Mouse (Mus musculus) forebrain, embryonic 10.5 days (tissue): ENCODE measurements around the gene Supt5. TPM values are rescaled to one million over a fixed set of nuclear protein-coding genes. Genes with fewer than 3 reads are reported as not detected.
A peak's percentile ranks its signal among the peaks of the same experiment; 100 is the strongest.

ENCODE experiments used
- DNase-seq: peaks from one replicate; pipeline ENCODE4 v3.0.0-alpha.2; 2017; ENCODE audit warnings: low spot score; ENCODE audit errors: extremely low spot score
- H3K27ac ChIP-seq: fragments of 300-500 bp; sonication (generic); 2 replicates; pipeline ENCODE4 v1.5.1; 2016; ENCODE audit warnings: mild to moderate bottlenecking
- H3K27me3 ChIP-seq: fragments of 300-500 bp; sonication (generic); 2 replicates; pipeline ENCODE4 v1.6.1; 2016; ENCODE audit warnings: mild to moderate bottlenecking; ENCODE audit not compliant: poor library complexity, severe bottlenecking
- H3K36me3 ChIP-seq: fragments of 300-500 bp; sonication (generic); replicated peaks from 2 replicates; pipeline ENCODE4 v1.6.1; 2016; ENCODE audit warnings: mild to moderate bottlenecking, moderate library complexity
- H3K4me1 ChIP-seq: fragments of 300-500 bp; sonication (generic); 2 replicates; pipeline ENCODE4 v1.6.1; 2016
- H3K4me3 ChIP-seq: fragments of 300-500 bp; sonication (generic); 2 replicates; pipeline ENCODE4 v1.5.1; 2016; ENCODE audit warnings: mild to moderate bottlenecking, moderate library complexity
- H3K9me3 ChIP-seq: fragments of 300-500 bp; sonication (generic); 2 replicates; pipeline ENCODE4 v1.6.1; 2016; ENCODE audit warnings: mild to moderate bottlenecking, moderate library complexity
- WGBS: fragments of 180-500 bp; shearing (Covaris S2); methylation state at CpG from one replicate; pipeline ENCODE4 v1.1.7; 2016; 5-methylcytosine and 5-hydroxymethylcytosine counted together
- polyA plus RNA-seq: library from polyadenylated mRNA; unstranded; fragments of >200 nt; fragmentation: Nextera tagmentation; extraction: Ambion mirVana; gene quantifications from 2 replicates; pipeline ENCODE4 v1.2.1, GENCODE M21; 2016

Gene Supt5
- polyA plus RNA-seq, 1 experiment from 2014 or later: 118 TPM

DNA sequence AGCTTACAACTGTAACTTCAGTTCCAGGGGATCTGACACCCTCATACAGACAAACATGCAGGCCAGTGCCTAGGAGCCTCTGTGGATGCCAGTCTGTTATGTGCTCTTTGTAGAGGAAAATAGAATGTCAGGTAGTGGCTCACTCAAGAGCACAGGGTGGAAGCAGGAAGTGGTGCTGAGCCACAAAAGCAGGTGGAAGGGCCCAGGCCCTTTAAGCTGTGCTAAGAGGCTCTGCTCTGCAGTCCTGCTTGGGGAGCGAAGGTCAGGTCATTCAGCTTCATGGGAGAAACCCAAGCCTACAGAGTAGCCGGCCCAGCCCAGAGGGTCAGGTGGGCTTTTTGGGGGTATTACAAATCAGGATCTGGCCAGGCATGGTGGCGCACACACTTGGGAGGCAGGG lies 16.7 kb upstream of the Supt5 start:
- H3K9me3 ChIP-seq: no peaks in the 10 kb centered on the region
- H3K27me3 ChIP-seq: no peaks in the 10 kb centered on the region
- WGBS: 92% methylated on average over 3 of the region's 3 CpGs
- H3K27ac ChIP-seq: no peak overlapping the region
- peaks cover 47% of the 10 kb centered on the region for H3K4me1 ChIP-seq
- H3K4me3 ChIP-seq: no peak overlapping the region
- peaks cover 64% of the 10 kb centered on the region for H3K36me3 ChIP-seq
- no peak for DNase-seq

DNA sequence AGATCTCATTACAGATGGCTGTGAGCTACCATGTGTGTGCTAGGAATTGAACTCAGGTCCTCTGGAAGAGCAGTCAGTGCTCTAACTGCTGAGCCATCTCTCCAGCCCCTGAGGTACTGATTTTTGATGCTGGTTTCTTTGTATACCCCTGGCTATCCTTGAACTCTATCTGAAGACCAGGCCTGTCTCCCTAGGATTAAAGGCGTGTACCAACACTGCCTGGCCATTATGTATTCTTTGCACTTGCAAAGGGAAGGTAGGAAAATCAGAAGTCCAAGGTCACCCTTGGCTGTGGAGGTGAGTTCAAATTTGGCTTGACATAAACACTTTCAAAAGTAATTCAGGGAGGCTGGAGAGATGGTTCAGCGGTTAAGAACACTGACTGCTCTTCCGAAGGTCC lies 16.1 kb upstream of the Supt5 start:
- no peaks in the 10 kb centered on the region for H3K9me3 ChIP-seq
- no peak for DNase-seq
- no peak overlapping the region for H3K4me3 ChIP-seq
- WGBS: 92% methylated on average over 3 of the region's 3 CpGs
- H3K27me3 ChIP-seq: no peaks in the 10 kb centered on the region
- no peak overlapping the region for H3K27ac ChIP-seq
- H3K36me3 ChIP-seq: peaks cover 58% of the 10 kb centered on the region
- H3K4me1 ChIP-seq: peaks cover 49% of the 10 kb centered on the region

DNA sequence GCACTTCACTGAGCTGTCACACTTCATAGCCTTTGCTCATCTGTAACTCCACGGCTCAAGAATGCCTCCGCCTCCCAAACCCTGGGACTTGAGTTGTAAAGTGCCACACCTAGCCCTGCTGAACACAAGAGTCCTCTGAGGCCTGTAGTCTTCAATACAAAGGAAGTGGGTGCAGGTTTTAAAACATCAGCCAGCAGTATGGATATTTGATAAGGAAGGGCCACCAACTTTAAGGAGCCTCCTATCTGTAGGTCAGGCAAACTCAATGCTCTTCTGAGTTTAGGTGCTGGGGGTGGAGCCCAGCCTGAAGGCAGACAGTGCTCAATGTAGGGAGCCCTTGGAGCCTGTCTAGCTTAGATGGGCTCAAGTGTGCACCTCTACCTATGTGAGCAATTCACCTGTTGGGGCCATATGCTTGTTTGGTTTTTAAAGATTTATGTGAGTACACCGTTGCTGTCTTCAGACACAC lies 15.6 kb upstream of the Supt5 start:
- peaks cover 50% of the 10 kb centered on the region for H3K4me1 ChIP-seq
- no peaks in the 10 kb centered on the region for H3K27me3 ChIP-seq
- no peak overlapping the region for H3K4me3 ChIP-seq
- H3K36me3 ChIP-seq: peaks cover 53% of the 10 kb centered on the region
- H3K9me3 ChIP-seq: no peaks in the 10 kb centered on the region
- 95% methylated on average over 3 of the region's 3 CpGs for WGBS
- no peak overlapping the region for H3K27ac ChIP-seq
- no peak for DNase-seq

DNA sequence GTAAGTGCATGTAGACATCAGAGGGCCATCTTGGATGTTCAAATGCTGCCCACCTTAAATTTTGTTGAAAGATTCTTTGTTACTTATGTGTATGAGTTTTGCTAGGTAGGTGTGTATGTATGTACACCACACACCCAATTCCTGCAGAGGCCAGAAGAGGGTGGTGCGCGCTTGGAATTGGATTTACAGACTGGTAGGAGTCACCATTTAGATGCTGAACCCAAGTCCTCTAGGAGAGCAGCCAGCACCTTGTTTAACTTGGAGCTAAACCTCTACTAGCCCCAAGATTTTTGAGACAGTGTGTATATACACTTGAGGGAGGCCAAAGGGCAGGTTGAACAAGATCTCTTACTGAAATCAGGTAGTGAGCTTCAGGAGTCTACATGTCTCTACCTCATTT lies 14.7 kb upstream of the Supt5 start:
- H3K9me3 ChIP-seq: no peaks in the 10 kb centered on the region
- H3K36me3 ChIP-seq: peaks cover 45% of the 10 kb centered on the region
- H3K4me1 ChIP-seq: peaks cover 41% of the 10 kb centered on the region
- no peak overlapping the region for H3K4me3 ChIP-seq
- no peak for DNase-seq
- no peaks in the 10 kb centered on the region for H3K27me3 ChIP-seq
- WGBS: 96% methylated on average over 2 of the region's 2 CpGs
- H3K27ac ChIP-seq: no peak overlapping the region

DNA sequence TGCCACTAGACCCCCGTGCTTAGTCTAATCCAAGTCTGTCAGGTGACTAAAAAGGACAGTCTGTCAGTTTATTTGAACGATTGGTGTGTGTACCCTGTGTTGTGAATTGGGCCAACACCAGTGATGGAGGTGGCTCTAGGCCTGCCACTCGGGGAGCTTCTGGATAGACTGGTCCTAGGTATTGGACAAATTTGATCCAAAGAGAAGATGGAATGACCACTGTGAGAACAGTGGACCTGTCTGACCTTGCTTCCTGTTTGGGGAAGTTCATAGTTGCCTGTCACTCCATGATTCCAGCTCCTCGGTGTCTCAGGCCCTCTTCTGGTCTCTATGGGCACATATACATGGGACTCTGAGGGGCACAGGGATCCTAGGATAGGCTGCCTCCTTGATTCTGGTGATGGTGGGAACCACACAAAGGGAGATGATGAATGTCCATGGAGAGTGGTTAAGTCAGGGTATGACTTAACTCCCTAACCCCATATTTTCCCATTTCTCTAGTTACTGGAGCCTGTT lies 13.2 kb upstream of the Supt5 start:
- no peak for DNase-seq
- H3K4me1 ChIP-seq: peaks cover 26% of the 10 kb centered on the region
- peak overlapping the region; percentile 82 for H3K4me3 ChIP-seq
- H3K27me3 ChIP-seq: no peaks in the 10 kb centered on the region
- peak overlapping the region; percentile 97 for H3K27ac ChIP-seq
- WGBS: 48% methylated on average over 4 of the region's 4 CpGs
- H3K9me3 ChIP-seq: no peaks in the 10 kb centered on the region
- peaks cover 42% of the 10 kb centered on the region for H3K36me3 ChIP-seq

DNA sequence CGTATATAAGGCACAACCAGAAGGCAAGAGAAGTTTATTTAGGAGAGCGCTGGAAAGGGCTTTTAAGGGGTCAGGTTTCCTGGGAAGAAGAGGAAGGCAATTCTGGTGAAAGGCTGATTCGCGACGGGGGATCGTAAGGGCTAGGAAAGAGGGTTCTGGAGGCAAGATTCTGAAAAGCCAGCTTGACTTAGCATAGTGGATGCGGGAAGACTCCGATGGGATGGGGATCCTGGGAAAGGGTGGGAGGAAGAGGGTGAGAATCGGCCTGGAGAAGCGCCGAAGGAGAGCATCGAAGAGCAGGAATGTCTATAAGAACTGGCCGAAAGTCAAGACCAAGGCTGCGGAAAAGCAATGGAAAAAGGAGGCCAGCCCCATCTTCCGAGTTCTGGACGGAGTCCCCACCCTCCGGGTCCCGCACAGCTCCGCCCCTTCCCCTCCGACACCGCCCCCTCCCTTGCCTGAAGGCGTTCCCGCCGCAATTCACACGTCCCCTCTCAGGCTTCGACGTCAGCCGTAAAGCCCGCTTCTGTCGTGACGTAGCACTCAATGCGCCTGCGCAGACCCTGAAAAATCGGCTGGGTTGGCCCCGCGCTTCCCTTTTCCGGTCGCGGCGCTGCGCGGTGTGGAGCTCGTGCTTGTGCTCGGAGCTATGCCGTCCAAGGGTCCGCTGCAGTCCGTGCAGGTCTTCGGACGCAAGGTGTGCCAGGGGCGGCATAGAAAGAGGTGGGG lies 11.8 kb upstream of the Supt5 start, which contains the start of gene Rps16:
Gene Rps16 (plus strand): TSS at position 498 of the 729 bp plus-strand sequence.
- under 1% methylated on average over 50 of the region's 50 CpGs for WGBS
- H3K4me3 ChIP-seq: peak within 1 kb of the TSS; percentile 82
- H3K4me1 ChIP-seq: peaks cover 21% of the 10 kb centered on the region
- peak within 1 kb of the TSS; percentile 97 for H3K27ac ChIP-seq
- peaks cover 40% of the 10 kb centered on the region for H3K36me3 ChIP-seq
- H3K9me3 ChIP-seq: no peaks in the 10 kb centered on the region
- DNase-seq: peak; percentile 98
- no peaks in the 10 kb centered on the region for H3K27me3 ChIP-seq

DNA sequence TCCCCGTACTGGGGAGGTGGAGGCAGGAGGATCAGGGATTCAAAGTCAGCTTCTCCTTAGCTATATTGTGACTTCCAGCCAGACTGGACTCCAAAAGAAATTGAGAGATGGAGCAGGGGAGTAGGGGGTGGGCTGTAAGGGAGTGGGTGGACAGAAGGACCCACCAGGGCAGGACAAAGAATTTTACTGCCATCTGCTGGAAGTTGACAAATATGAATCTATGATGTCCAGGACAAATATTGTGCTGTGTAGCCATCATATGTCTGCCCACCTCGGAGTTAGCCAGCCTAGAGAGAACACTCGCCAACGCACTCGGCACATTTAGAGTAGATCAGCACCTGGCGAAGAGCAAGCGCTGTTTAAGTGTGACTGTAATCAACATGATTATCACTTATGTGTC lies 10.1 kb upstream of the Supt5 start:
- DNase-seq: no peak
- Histone ChIP-seq H3K4me3 (no peak overlapping the region), H3K36me3 (peaks cover 23% of the 10 kb centered on the region), H3K27me3 (no peaks in the 10 kb centered on the region), H3K9me3 (no peaks in the 10 kb centered on the region), H3K4me1 (peaks cover 21% of the 10 kb centered on the region), H3K27ac (no peak overlapping the region)
- WGBS: 90% methylated on average over 7 of the region's 7 CpGs

DNA sequence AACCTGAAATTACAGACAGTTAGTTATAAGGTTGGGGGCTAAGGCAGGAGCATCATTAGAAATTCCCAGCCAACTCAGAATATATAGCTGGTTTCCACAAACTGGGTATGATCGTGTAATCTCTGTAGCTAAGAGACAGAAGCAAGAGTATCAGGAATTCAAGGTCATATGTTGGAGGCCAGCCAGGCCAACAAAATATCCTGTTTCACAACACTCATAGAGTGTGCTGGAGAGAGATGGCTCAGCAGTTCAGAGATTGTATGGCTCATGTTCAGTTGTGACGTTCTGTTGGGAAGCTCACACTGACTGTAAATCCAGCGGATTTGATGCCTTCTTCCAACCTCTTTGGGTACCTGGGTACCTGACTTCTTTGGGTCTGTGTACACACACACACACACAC lies 9.2 kb upstream of the Supt5 start:
- H3K36me3 ChIP-seq: peaks cover 14% of the 10 kb centered on the region
- no peak overlapping the region for H3K4me3 ChIP-seq
- H3K27me3 ChIP-seq: no peaks in the 10 kb centered on the region
- H3K4me1 ChIP-seq: peaks cover 21% of the 10 kb centered on the region
- H3K27ac ChIP-seq: no peak overlapping the region
- no peaks in the 10 kb centered on the region for H3K9me3 ChIP-seq
- no peak for DNase-seq
- WGBS: 91% methylated on average over 3 of the region's 3 CpGs

DNA sequence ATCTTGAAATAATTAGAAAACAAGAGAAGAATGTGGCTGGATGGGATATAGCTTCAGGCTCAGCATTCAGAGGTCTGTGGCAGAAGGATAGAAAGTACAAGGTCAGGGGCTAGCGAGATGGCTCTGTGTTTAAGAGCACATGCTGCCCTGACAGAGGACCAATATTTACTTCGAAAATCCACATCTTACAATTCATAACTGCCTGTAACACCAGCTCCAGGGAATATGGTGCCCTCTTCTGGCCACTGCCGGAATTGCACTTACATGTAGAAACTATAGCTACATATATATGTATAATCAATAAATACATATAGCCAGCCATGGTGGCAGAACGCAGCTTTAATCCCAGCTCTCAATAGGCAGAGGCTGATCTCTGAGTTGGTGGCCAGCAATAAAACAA lies 6.1 kb upstream of the Supt5 start:
- no peaks in the 10 kb centered on the region for H3K36me3 ChIP-seq
- H3K4me3 ChIP-seq: no peak overlapping the region
- H3K27ac ChIP-seq: no peak overlapping the region
- peak; percentile 80 for DNase-seq
- no peaks in the 10 kb centered on the region for H3K9me3 ChIP-seq
- 11% methylated on average over 4 of the region's 4 CpGs for WGBS
- H3K27me3 ChIP-seq: no peaks in the 10 kb centered on the region
- peaks cover 27% of the 10 kb centered on the region for H3K4me1 ChIP-seq

DNA sequence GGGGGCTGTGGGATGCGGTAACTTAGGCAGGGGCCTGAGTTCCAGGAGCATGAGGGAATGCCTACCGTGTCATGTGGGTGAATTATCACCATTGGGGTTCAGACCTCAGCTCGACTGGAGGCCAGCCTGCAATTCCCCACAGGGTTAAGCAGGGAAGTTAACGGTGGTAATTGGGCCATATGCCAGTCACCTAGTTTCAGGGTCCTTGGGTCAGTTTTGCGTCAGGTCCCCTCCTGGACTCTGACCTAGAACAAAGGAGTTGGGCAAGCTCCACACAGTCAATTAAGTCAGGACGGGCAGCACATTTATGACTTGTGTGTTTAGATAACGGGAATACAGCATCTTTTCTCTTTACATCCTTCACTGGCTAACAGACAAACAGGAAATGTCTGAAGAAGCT lies 2.8 kb upstream of the Supt5 start:
- no peaks in the 10 kb centered on the region for H3K27me3 ChIP-seq
- H3K9me3 ChIP-seq: no peaks in the 10 kb centered on the region
- DNase-seq: no peak
- no peak overlapping the region for H3K4me3 ChIP-seq
- no peak overlapping the region for H3K27ac ChIP-seq
- peaks cover 6% of the 10 kb centered on the region; the same call in 1 of the 2 replicates for H3K36me3 ChIP-seq
- 53% methylated on average over 7 of the region's 7 CpGs for whole genome bisulfite sequencing
- peaks cover 37% of the 10 kb centered on the region for H3K4me1 ChIP-seq

DNA sequence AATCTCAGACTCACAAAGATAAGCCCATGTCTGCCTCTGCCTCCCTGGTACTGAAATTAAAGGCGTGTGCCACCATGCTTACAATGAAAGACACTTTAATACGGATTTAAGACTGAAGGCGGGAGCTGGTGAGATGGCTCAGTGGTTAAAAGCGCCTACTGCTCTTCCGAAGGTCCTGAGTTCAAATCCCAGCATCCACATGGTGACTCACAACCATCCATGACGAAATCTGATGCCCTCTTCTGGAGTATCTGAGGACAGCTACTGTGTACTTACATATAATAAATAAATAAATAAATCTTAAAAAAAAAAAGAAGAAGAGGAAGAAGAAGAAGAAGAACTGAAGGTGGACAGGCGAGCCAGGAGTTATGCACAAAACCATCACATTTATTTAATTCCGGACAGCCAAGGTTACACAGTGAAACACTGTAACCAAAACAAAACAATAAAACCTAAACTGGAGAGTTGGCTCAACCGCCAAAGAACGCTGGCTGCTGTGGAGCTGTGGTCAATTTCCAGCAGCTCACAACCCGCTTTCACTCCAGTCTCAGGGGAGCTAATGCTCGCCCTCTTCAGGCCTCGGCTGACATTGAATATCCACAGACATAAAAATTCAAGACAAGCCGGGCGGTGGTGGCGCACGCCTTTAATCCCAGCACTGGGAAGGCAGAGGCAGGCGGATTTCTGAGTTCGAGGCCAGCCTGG lies 819 bp upstream of the Supt5 start:
- peak overlapping the region; percentile 92 for H3K27ac ChIP-seq
- WGBS: 84% methylated on average over 19 of the region's 19 CpGs

DNA sequence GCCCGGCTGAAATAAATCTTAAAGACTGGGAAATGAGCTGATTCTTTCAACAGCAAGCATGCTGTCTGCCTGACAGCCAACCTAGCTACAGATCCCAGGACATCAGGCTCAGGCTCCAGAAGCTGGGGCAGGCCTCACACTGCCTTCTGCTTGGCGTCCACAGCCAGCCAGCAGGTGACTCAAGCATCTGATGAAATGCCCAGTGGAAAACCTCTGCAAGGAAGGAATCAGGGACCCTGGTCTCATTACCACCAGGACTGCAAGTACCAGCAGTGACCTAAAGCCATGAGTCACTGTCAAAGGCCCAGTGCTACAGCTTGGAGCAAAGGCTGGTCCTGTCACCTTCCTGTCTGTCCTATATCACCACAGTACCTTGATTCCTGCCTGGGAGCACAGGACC lies 3.1 kb downstream of the Supt5 start:
- Histone ChIP-seq H3K27me3 (no peaks in the 10 kb centered on the region), H3K36me3 (peaks cover 61% of the 10 kb centered on the region), H3K4me3 (peak overlapping the region; percentile 12), H3K4me1 (peaks cover 17% of the 10 kb centered on the region), H3K27ac (no peak overlapping the region), H3K9me3 (no peaks in the 10 kb centered on the region)
- DNase-seq: no peak
- 88% methylated on average over 2 of the region's 2 CpGs for WGBS

More for the DNA sequence above, 819 bp upstream of the Supt5 start:
- H3K9me3 ChIP-seq: no peaks in the 10 kb centered on the region
- peaks cover 26% of the 10 kb centered on the region for H3K36me3 ChIP-seq
- DNase-seq: no peak
- H3K4me3 ChIP-seq: peak overlapping the region; percentile 96
- no peaks in the 10 kb centered on the region for H3K27me3 ChIP-seq
- peaks cover 40% of the 10 kb centered on the region for H3K4me1 ChIP-seq

DNA sequence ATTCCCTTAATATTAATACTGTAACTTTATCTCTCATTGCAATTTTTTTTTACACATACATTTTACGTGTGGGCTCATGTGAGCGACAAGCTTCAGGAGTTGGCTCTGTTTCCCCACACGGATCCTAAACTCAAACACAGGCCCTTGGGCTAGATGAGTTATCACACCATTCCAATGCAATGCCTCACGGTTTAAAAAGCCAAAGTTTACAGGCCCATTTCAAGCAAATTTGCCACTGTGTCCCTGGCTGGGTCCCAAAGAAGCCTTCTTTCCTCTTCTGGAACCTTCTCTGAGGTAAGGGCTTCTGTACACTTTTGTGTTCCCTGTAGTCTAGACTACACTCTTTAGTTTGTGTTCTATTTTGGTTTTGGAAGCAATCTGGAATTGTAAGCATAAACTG lies 4.0 kb downstream of the Supt5 start:
- Histone ChIP-seq H3K27ac (no peak overlapping the region), H3K4me1 (peaks cover 17% of the 10 kb centered on the region), H3K27me3 (no peaks in the 10 kb centered on the region), H3K9me3 (no peaks in the 10 kb centered on the region), H3K4me3 (no peak overlapping the region), H3K36me3 (peaks cover 70% of the 10 kb centered on the region)
- DNase-seq: no peak
- WGBS: 92% methylated on average over 4 of the region's 4 CpGs
